Comparison of ENCODE assay signal across 12 mouse cellular contexts in the genomic region with DNA sequence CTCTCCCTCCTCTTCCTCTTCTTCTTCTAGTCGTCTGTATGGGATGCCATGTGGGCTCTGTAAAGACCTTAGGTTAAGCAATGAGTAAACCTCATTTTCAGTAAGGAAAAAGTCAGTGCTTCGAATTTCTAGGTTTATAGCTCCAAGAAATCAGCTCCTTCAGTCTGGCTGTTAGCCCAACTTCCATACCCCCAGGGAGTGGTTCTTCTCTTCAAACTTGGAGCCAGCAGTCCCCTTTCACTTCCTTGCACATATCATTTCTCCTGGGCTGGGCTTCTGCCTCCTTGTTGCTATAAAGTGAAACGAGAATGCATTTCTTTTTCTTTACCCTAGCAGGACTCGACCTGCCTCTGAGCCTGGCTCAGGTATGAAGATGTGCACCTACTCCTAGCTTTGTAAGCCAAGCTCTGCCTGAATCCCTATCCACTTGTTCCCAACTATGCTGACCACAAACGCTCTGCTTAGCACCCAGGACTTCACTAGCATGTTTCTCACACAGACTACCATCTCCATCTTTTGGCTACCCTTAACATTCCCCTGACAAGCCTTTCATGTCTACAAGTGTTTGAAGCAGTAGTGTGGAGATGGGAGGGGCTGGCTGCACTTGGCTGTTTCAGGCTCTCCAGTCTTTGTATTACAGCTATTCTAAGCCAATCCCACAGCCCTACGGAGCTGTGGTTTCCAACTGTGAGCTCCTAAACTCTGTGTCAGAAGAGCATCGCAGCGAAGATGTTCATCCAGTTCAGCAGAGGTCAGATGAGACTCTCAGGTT.
A peak's percentile ranks its signal among the peaks of the same experiment; 100 is the strongest.
DNase-seq lines count a peak whose midpoint lies in the region; ATAC-seq and TF ChIP-seq lines count a peak whose summit lies in the region.
"Had no signal": no experiment of that assay in that cellular context is flagged by ENCODE, and none has a peak within 500 bp of the region (broad histone marks: within the 10 kb centered on the region; RNA-seq: fewer than 3 reads in every experiment).

No protein-coding gene starts in this region.

- H3K9me3 ChIP-seq in embryonic facial prominence, embryonic 13.5 days: no peaks in the 10 kb centered on the region
- no peaks in the 10 kb centered on the region for H3K9me3 ChIP-seq in embryonic facial prominence, embryonic 10.5 days
- no peaks in the 10 kb centered on the region for H3K9me3 ChIP-seq in lung, embryonic 14.5 days (ENCODE audit: low read depth, low read length)
- no peaks in the 10 kb centered on the region for H3K9me3 ChIP-seq in heart, embryonic 16.5 days (replicated peaks; ENCODE audit: control insufficient read depth, low read length)
- H3K9me3 ChIP-seq in liver, embryonic 11.5 days (ENCODE audit: control insufficient read depth, low read length): no peaks in the 10 kb centered on the region

- peak overlapping the region; percentile 68 for H3K27ac ChIP-seq in embryonic facial prominence, embryonic 13.5 days
- H3K27ac ChIP-seq in embryonic facial prominence, embryonic 10.5 days (replicated peaks): no peak overlapping the region
- H3K27ac ChIP-seq in lung, embryonic 14.5 days (ENCODE audit: low read depth): no peak overlapping the region; the same call in 1 of the 2 replicates
- peak overlapping the region; percentile 71 for H3K27ac ChIP-seq in heart, embryonic 16.5 days (ENCODE audit: low read length)
- H3K27ac ChIP-seq in liver, embryonic 11.5 days (ENCODE audit: low read depth, low read length): no peak overlapping the region
- H3K27ac ChIP-seq: left cerebral cortex, adult 2 months had no signal

- no peak overlapping the region for H3K9ac ChIP-seq in embryonic facial prominence, embryonic 13.5 days
- no peak overlapping the region for H3K9ac ChIP-seq in lung, embryonic 14.5 days
- H3K9ac ChIP-seq in heart, embryonic 16.5 days (ENCODE audit: low read length): no peak overlapping the region
- no peak overlapping the region for H3K9ac ChIP-seq in liver, embryonic 11.5 days (ENCODE audit: low read depth, low read length)

- H3K4me3 ChIP-seq in embryonic facial prominence, embryonic 13.5 days: no peak overlapping the region
- H3K4me3 ChIP-seq in embryonic facial prominence, embryonic 10.5 days: no peak overlapping the region
- no peak overlapping the region for H3K4me3 ChIP-seq in lung, embryonic 14.5 days (ENCODE audit: low read depth, low read length)
- H3K4me3 ChIP-seq in heart, embryonic 16.5 days (ENCODE audit: low read length): no peak overlapping the region
- H3K4me3 ChIP-seq in liver, embryonic 11.5 days (ENCODE audit: low read depth, low read length): no peak overlapping the region
- H3K4me3 ChIP-seq: left cerebral cortex, adult 2 months had no signal

- H3K27me3 ChIP-seq in embryonic facial prominence, embryonic 13.5 days: no peaks in the 10 kb centered on the region
- H3K27me3 ChIP-seq in embryonic facial prominence, embryonic 10.5 days (replicated peaks; ENCODE audit: low read depth, poor library complexity, severe bottlenecking): peaks cover 11% of the 10 kb centered on the region; the same call in 1 of the 2 replicates
- no peaks in the 10 kb centered on the region for H3K27me3 ChIP-seq in lung, embryonic 14.5 days (ENCODE audit: insufficient read depth, low read length)
- no peaks in the 10 kb centered on the region for H3K27me3 ChIP-seq in heart, embryonic 16.5 days (ENCODE audit: control insufficient read depth, insufficient read depth, low read length)
- no peaks in the 10 kb centered on the region for H3K27me3 ChIP-seq in liver, embryonic 11.5 days (replicated peaks; ENCODE audit: control insufficient read depth, insufficient read depth, low read length)

- H3K4me2 ChIP-seq in embryonic facial prominence, embryonic 13.5 days: no peak overlapping the region
- H3K4me2 ChIP-seq in lung, embryonic 14.5 days: no peak overlapping the region
- no peak overlapping the region for H3K4me2 ChIP-seq in heart, embryonic 16.5 days (ENCODE audit: low read depth, low read length)
- no peak overlapping the region for H3K4me2 ChIP-seq in liver, embryonic 11.5 days

- DNase-seq in embryonic facial prominence, embryonic 10.5 days (ENCODE audit: low spot score): no peak
- peak; percentile 30 for DNase-seq in lung, embryonic 14.5 days
- DNase-seq in lung, postnatal 4 days: no peak
- DNase-seq in thymus, postnatal 14 days: no peak
- DNase-seq in layer of hippocampus, postnatal 36 days: no peak
- DNase-seq in liver, embryonic 11.5 days (ENCODE audit: low spot score): no peak
- DNase-seq: B cell, adult 2 months; cerebellum, postnatal 36 days had no signal

- no peaks in the 10 kb centered on the region for H3K36me3 ChIP-seq in embryonic facial prominence, embryonic 13.5 days
- H3K36me3 ChIP-seq in embryonic facial prominence, embryonic 10.5 days (replicated peaks): no peaks in the 10 kb centered on the region
- H3K36me3 ChIP-seq in lung, embryonic 14.5 days (ENCODE audit: insufficient read depth): no peaks in the 10 kb centered on the region
- H3K36me3 ChIP-seq in heart, embryonic 16.5 days (ENCODE audit: control insufficient read depth, insufficient read depth): no peaks in the 10 kb centered on the region
- no peaks in the 10 kb centered on the region for H3K36me3 ChIP-seq in liver, embryonic 11.5 days (ENCODE audit: control insufficient read depth, insufficient read depth, low read length)

- TF ChIP-seq CTCF in lung, embryonic 14.5 days (IDR thresholded peaks at IDR 0.05; ENCODE audit: low read depth): no peak

- H3K4me1 ChIP-seq in embryonic facial prominence, embryonic 13.5 days: peaks cover 30% of the 10 kb centered on the region
- peaks cover 14% of the 10 kb centered on the region for H3K4me1 ChIP-seq in embryonic facial prominence, embryonic 10.5 days
- no peaks in the 10 kb centered on the region for H3K4me1 ChIP-seq in lung, embryonic 14.5 days (ENCODE audit: insufficient read depth)
- peaks cover 42% of the 10 kb centered on the region for H3K4me1 ChIP-seq in heart, embryonic 16.5 days (ENCODE audit: control insufficient read depth, insufficient read depth, low read length)
- H3K4me1 ChIP-seq in liver, embryonic 11.5 days (replicated peaks; ENCODE audit: control insufficient read depth, insufficient read depth, low read length): no peaks in the 10 kb centered on the region

- ATAC-seq in embryonic facial prominence, embryonic 13.5 days (ENCODE audit: insufficient number of reproducible peaks, insufficient read depth, low FRiP score, low TSS enrichment, low read depth): no peak
- ATAC-seq in lung, embryonic 14.5 days (ENCODE audit: insufficient read depth): no peak
- ATAC-seq in heart, embryonic 16.5 days (replicated peaks; ENCODE audit: extremely low read depth, insufficient read depth, low FRiP score): no peak; the same call in 1 of the 2 replicates
- ATAC-seq in liver, embryonic 11.5 days (replicated peaks; ENCODE audit: low FRiP score): no peak
- ATAC-seq: inflammation-experienced regulatory T-cells, adult 6 months had no signal

- 49% methylated on average over 8 of the region's 8 CpGs for WGBS in embryonic facial prominence, embryonic 13.5 days
- WGBS in embryonic facial prominence, embryonic 10.5 days: 75% methylated on average over 8 of the region's 8 CpGs
- WGBS in lung, embryonic 14.5 days: 47% methylated on average over 8 of the region's 8 CpGs
- WGBS in heart, embryonic 16.5 days: 44% methylated on average over 8 of the region's 8 CpGs
- 56% methylated on average over 8 of the region's 8 CpGs for WGBS in liver, embryonic 11.5 days

Comparison
In these comparisons a context has a peak if more than half of its experiments do, and no peak if none do; other contexts are left out.
1. H3K27ac ChIP-seq: peak in embryonic facial prominence, embryonic 13.5 days (single experiment) and heart, embryonic 16.5 days (single experiment); none in embryonic facial prominence, embryonic 10.5 days (single experiment), lung, embryonic 14.5 days (single experiment) and liver, embryonic 11.5 days (single experiment).